Mouse (Mus musculus) megakaryocyte, embryonic 14.5 days (primary cell): ENCODE data around the gene Gcnt4.

Source experiments
- FLI1 ChIP-seq: IDR thresholded peaks from 2 replicates; pipeline ENCODE4 v1.6.1; 2012; ENCODE audit warnings: low read length, inconsistent platforms, mixed read lengths
- GATA1 ChIP-seq: IDR thresholded peaks from 3 replicates; pipeline ENCODE4 v1.6.1; 2012; ENCODE audit warnings: mixed read lengths, low read length, inconsistent platforms, borderline replicate concordance

GRCm38 (mm10) chr13:96961366-96962157 lies 37.1 kb downstream of the Gcnt4 start:
- TF ChIP-seq GATA1 (no peak), FLI1 (no peak)
